Mouse (Mus musculus) limb, embryonic 13.5 days (tissue): ENCODE data around the gene Btbd8. TPM values are rescaled to one million over a fixed set of nuclear protein-coding genes. Genes with fewer than 3 reads are reported as not detected.
A peak's percentile ranks its signal among the peaks of the same experiment; 100 is the strongest.

Experiments
- ATAC-seq: fragments of 200-750 bp; cut with Nextera tagmentation; 2 replicates; pipeline ENCODE4 v1.8.0; 2017; ENCODE audit warnings: low read depth, moderate number of reproducible peaks, moderate TSS enrichment; ENCODE audit not compliant: low FRiP score
- H3K27ac ChIP-seq: fragments of 300-500 bp; sonication (generic); 2 replicates; pipeline ENCODE4 v1.5.1; 2015; ENCODE audit warnings: inconsistent platforms, mild to moderate bottlenecking, moderate library complexity
- H3K27me3 ChIP-seq: fragments of 300-500 bp; sonication (generic); 2 replicates; pipeline ENCODE4 v1.6.1; 2015; ENCODE audit warnings: mild to moderate bottlenecking, inconsistent platforms
- H3K36me3 ChIP-seq: fragments of 300-500 bp; sonication (generic); 2 replicates; pipeline ENCODE4 v1.6.1; 2015; ENCODE audit warnings: inconsistent platforms, mild to moderate bottlenecking, moderate library complexity
- H3K4me1 ChIP-seq: fragments of 300-500 bp; sonication (generic); 2 replicates; pipeline ENCODE4 v1.6.1; 2015; ENCODE audit warnings: inconsistent platforms
- H3K4me2 ChIP-seq: fragments of 300-500 bp; sonication (generic); replicated peaks from 2 replicates; pipeline ENCODE4 v1.6.1; 2015; ENCODE audit warnings: inconsistent platforms, mild to moderate bottlenecking, moderate library complexity
- H3K4me3 ChIP-seq: fragments of 300-500 bp; sonication (generic); 2 replicates; pipeline ENCODE4 v1.5.1; 2015; ENCODE audit warnings: moderate library complexity, mild to moderate bottlenecking, inconsistent platforms
- H3K9ac ChIP-seq: fragments of 300-500 bp; sonication (generic); 2 replicates; pipeline ENCODE4 v1.6.1; 2015; ENCODE audit warnings: mild to moderate bottlenecking, inconsistent platforms
- H3K9me3 ChIP-seq: fragments of 300-500 bp; sonication (generic); 2 replicates; pipeline ENCODE4 v1.6.1; 2016; ENCODE audit warnings: inconsistent platforms
- WGBS: fragments of 180-500 bp; shearing (Covaris S2); methylation state at CpG from one replicate; pipeline ENCODE4 v1.1.7; 2015; 5-methylcytosine and 5-hydroxymethylcytosine counted together
- polyA plus RNA-seq: library from polyadenylated mRNA; unstranded; fragments of >200 nt; fragmentation: Nextera tagmentation; extraction: Ambion mirVana; gene quantifications from 2 replicates; pipeline ENCODE4 v1.2.1, GENCODE M21; 2015

Gene Btbd8
- polyA plus RNA-seq, 1 experiment from 2014 or later: 5.7 TPM

- Histone ChIP-seq H3K9ac (no peak overlapping the region), H3K4me1 (peaks cover 15% of the 10 kb centered on the region), H3K36me3 (peaks cover 10% of the 10 kb centered on the region), H3K27ac (no peak overlapping the region), H3K9me3 (0 out of 2 replicates have a peak, but pooled peaks cover 4% of the 10 kb centered on the region), H3K27me3 (no peaks in the 10 kb centered on the region), H3K4me3 (no peak overlapping the region), H3K4me2 (no peak overlapping the region)
- no peak for ATAC-seq
- WGBS: 47% methylated on average over 5 of the region's 5 CpGs
Observed at GRCm38 (mm10) chr5:107498806-107499310, 61.1 kb downstream of the Btbd8 start.

GRCm38 (mm10) chr5:107499891-107500535, 62.2 kb downstream of the Btbd8 start:
- peaks cover 8% of the 10 kb centered on the region for H3K36me3 ChIP-seq
- no peaks in the 10 kb centered on the region for H3K27me3 ChIP-seq
- no peaks in the 10 kb centered on the region for H3K9me3 ChIP-seq
- H3K4me3 ChIP-seq: no peak overlapping the region
- H3K4me2 ChIP-seq: no peak overlapping the region
- H3K4me1 ChIP-seq: peaks cover 15% of the 10 kb centered on the region
- 79% methylated on average over 5 of the region's 5 CpGs for WGBS
- H3K27ac ChIP-seq: no peak overlapping the region
- no peak overlapping the region for H3K9ac ChIP-seq
- ATAC-seq: no peak

GRCm38 (mm10) chr5:107500741-107501140, 62.9 kb downstream of the Btbd8 start:
- H3K27ac ChIP-seq: no peak overlapping the region
- 86% methylated on average over 1 of the region's 1 CpGs for WGBS
- H3K9me3 ChIP-seq: no peaks in the 10 kb centered on the region
- H3K4me2 ChIP-seq: no peak overlapping the region
- peaks cover 15% of the 10 kb centered on the region for H3K4me1 ChIP-seq
- no peaks in the 10 kb centered on the region for H3K27me3 ChIP-seq
- H3K9ac ChIP-seq: no peak overlapping the region
- peaks cover 10% of the 10 kb centered on the region for H3K36me3 ChIP-seq
- no peak for ATAC-seq
- H3K4me3 ChIP-seq: no peak overlapping the region

- H3K27ac ChIP-seq: no peak within 1 kb of the TSS
- no peaks in the 10 kb centered on the region for H3K27me3 ChIP-seq
- no peaks in the 10 kb centered on the region for H3K4me1 ChIP-seq
- no peak within 1 kb of the TSS for H3K4me3 ChIP-seq
- no peaks in the 10 kb centered on the region for H3K9me3 ChIP-seq
- H3K36me3 ChIP-seq: peaks cover 25% of the 10 kb centered on the region
- ATAC-seq: no peak
- H3K9ac ChIP-seq: no peak within 1 kb of the TSS
- H3K4me2 ChIP-seq: no peak within 1 kb of the TSS
- 74% methylated on average over 4 of the region's 4 CpGs for WGBS
Observed at GRCm38 (mm10) chr5:107507321-107507720, 69.5 kb downstream of the Btbd8 start, which contains the start of gene Gm42669. Gm42669 (plus strand) TSS chr5:107507621.

- WGBS: 83% methylated on average over 10 of the region's 10 CpGs
- no peak overlapping the region for H3K4me2 ChIP-seq
- H3K27me3 ChIP-seq: no peaks in the 10 kb centered on the region
- H3K27ac ChIP-seq: no peak overlapping the region
- peaks cover 17% of the 10 kb centered on the region for H3K36me3 ChIP-seq
- H3K4me3 ChIP-seq: no peak overlapping the region
- H3K4me1 ChIP-seq: no peaks in the 10 kb centered on the region
- no peak overlapping the region for H3K9ac ChIP-seq
- no peaks in the 10 kb centered on the region for H3K9me3 ChIP-seq
- peak; percentile 19; the same call in 1 of the 2 replicates for ATAC-seq
Observed at GRCm38 (mm10) chr5:107510503-107510902, 72.7 kb downstream of the Btbd8 start.

- Histone ChIP-seq H3K9me3 (no peaks in the 10 kb centered on the region), H3K27me3 (no peaks in the 10 kb centered on the region), H3K9ac (no peak overlapping the region), H3K4me3 (no peak overlapping the region), H3K36me3 (peaks cover 14% of the 10 kb centered on the region), H3K27ac (no peak overlapping the region), H3K4me1 (no peaks in the 10 kb centered on the region), H3K4me2 (no peak overlapping the region)
- 49% methylated on average over 2 of the region's 2 CpGs for WGBS
- no peak for ATAC-seq
Observed at GRCm38 (mm10) chr5:107511326-107511725, 73.5 kb downstream of the Btbd8 start.

- Histone ChIP-seq H3K36me3 (peaks cover 4% of the 10 kb centered on the region; the same call in 1 of the 2 replicates), H3K9me3 (no peaks in the 10 kb centered on the region), H3K4me3 (no peak overlapping the region), H3K27ac (no peak overlapping the region), H3K4me1 (no peaks in the 10 kb centered on the region), H3K27me3 (no peaks in the 10 kb centered on the region), H3K4me2 (no peak overlapping the region), H3K9ac (no peak overlapping the region)
- ATAC-seq: no peak
- WGBS: 52% methylated on average over 7 of the region's 7 CpGs
Observed at GRCm38 (mm10) chr5:107513583-107513982, 75.8 kb downstream of the Btbd8 start.

GRCm38 (mm10) chr5:107515453-107515852, 77.7 kb downstream of the Btbd8 start:
- WGBS: 96% methylated on average over 3 of the region's 3 CpGs
- ATAC-seq: no peak

GRCm38 (mm10) chr5:107516087-107516486, 78.3 kb downstream of the Btbd8 start:
- Histone ChIP-seq H3K4me1 (no peaks in the 10 kb centered on the region), H3K27me3 (no peaks in the 10 kb centered on the region), H3K27ac (no peak overlapping the region), H3K4me2 (no peak overlapping the region), H3K36me3 (no peaks in the 10 kb centered on the region), H3K9me3 (no peaks in the 10 kb centered on the region), H3K4me3 (no peak overlapping the region), H3K9ac (no peak overlapping the region)
- ATAC-seq: no peak
- 90% methylated on average over 1 of the region's 1 CpGs for WGBS

More at GRCm38 (mm10) chr5:107515453-107515852, 77.7 kb downstream of the Btbd8 start:
- no peak overlapping the region for H3K9ac ChIP-seq
- H3K4me3 ChIP-seq: no peak overlapping the region
- no peak overlapping the region for H3K27ac ChIP-seq
- no peaks in the 10 kb centered on the region for H3K4me1 ChIP-seq
- H3K36me3 ChIP-seq: peaks cover 1% of the 10 kb centered on the region; the same call in 1 of the 2 replicates
- H3K4me2 ChIP-seq: no peak overlapping the region
- H3K27me3 ChIP-seq: no peaks in the 10 kb centered on the region
- H3K9me3 ChIP-seq: no peaks in the 10 kb centered on the region

- H3K9me3 ChIP-seq: no peaks in the 10 kb centered on the region
- H3K27ac ChIP-seq: no peak overlapping the region
- no peaks in the 10 kb centered on the region for H3K36me3 ChIP-seq
- H3K4me3 ChIP-seq: no peak overlapping the region
- H3K9ac ChIP-seq: no peak overlapping the region
- no peaks in the 10 kb centered on the region for H3K4me1 ChIP-seq
- WGBS: 94% methylated on average over 4 of the region's 4 CpGs
- ATAC-seq: no peak
- no peaks in the 10 kb centered on the region for H3K27me3 ChIP-seq
- no peak overlapping the region for H3K4me2 ChIP-seq
Observed at GRCm38 (mm10) chr5:107518602-107519001, 80.8 kb downstream of the Btbd8 start.

GRCm38 (mm10) chr5:107521386-107521785, 83.6 kb downstream of the Btbd8 start:
- Histone ChIP-seq H3K4me2 (no peak overlapping the region), H3K4me1 (no peaks in the 10 kb centered on the region), H3K36me3 (no peaks in the 10 kb centered on the region), H3K9ac (no peak overlapping the region), H3K27me3 (no peaks in the 10 kb centered on the region), H3K27ac (no peak overlapping the region), H3K9me3 (no peaks in the 10 kb centered on the region), H3K4me3 (no peak overlapping the region)
- ATAC-seq: no peak
- WGBS: 94% methylated on average over 6 of the region's 6 CpGs

- WGBS: 72% methylated on average over 7 of the region's 7 CpGs
- ATAC-seq: no peak
- no peaks in the 10 kb centered on the region for H3K36me3 ChIP-seq
Observed at GRCm38 (mm10) chr5:107521897-107522296, 84.1 kb downstream of the Btbd8 start.

GRCm38 (mm10) chr5:107524281-107524680, 86.5 kb downstream of the Btbd8 start:
- ATAC-seq: no peak
- Histone ChIP-seq H3K4me3 (no peak overlapping the region), H3K27ac (no peak overlapping the region), H3K4me2 (no peak overlapping the region), H3K9ac (no peak overlapping the region), H3K36me3 (no peaks in the 10 kb centered on the region), H3K27me3 (no peaks in the 10 kb centered on the region), H3K9me3 (no peaks in the 10 kb centered on the region), H3K4me1 (no peaks in the 10 kb centered on the region)
- WGBS: 70% methylated on average over 10 of the region's 10 CpGs

More at GRCm38 (mm10) chr5:107521897-107522296, 84.1 kb downstream of the Btbd8 start:
- Histone ChIP-seq H3K4me2 (no peak overlapping the region), H3K4me1 (no peaks in the 10 kb centered on the region), H3K4me3 (no peak overlapping the region), H3K9ac (no peak overlapping the region), H3K27me3 (no peaks in the 10 kb centered on the region), H3K27ac (no peak overlapping the region), H3K9me3 (no peaks in the 10 kb centered on the region)
